Mouse (Mus musculus): ENCODE data around the gene Trcg1. TPM values are rescaled to one million over a fixed set of nuclear protein-coding genes. Genes with fewer than 3 reads are reported as not detected.
A peak's percentile ranks its signal among the peaks of the same experiment; 100 is the strongest.

The Trcg1 gene
- polyA plus RNA-seq, 1 experiment from 2014 or later = not detected

GRCm38 (mm10) chr9:57254823-57255495 lies 18.6 kb downstream of the Trcg1 start:
- WGBS = 87% methylated on average over 9 of the region's 9 CpGs
- no peak overlapping the region for H3K27ac ChIP-seq (ENCODE audit: low read length)
- no peaks in the 10 kb centered on the region for H3K9me3 ChIP-seq (replicated peaks; ENCODE audit: control insufficient read depth, low read length)
- no peak for ATAC-seq (replicated peaks; ENCODE audit: extremely low read depth, insufficient read depth, low FRiP score)
- peaks cover 37% of the 10 kb centered on the region for H3K36me3 ChIP-seq (ENCODE audit: control insufficient read depth, insufficient read depth)
- H3K4me1 ChIP-seq (ENCODE audit: control insufficient read depth, insufficient read depth, low read length) = peaks cover 5% of the 10 kb centered on the region
- H3K4me3 ChIP-seq (ENCODE audit: low read length) = no peak overlapping the region
- H3K4me2 ChIP-seq (ENCODE audit: low read depth, low read length) = no peak overlapping the region
- H3K9ac ChIP-seq (ENCODE audit: low read length) = no peak overlapping the region
- no peaks in the 10 kb centered on the region for H3K27me3 ChIP-seq (ENCODE audit: control insufficient read depth, insufficient read depth, low read length)

GRCm38 (mm10) chr9:57256309-57256708 lies 20.0 kb downstream of the Trcg1 start:
- Histone ChIP-seq H3K9ac (ENCODE audit: low read length) (no peak overlapping the region), H3K4me1 (ENCODE audit: control insufficient read depth, insufficient read depth, low read length) (peaks cover 17% of the 10 kb centered on the region), H3K4me3 (ENCODE audit: low read length) (no peak overlapping the region), H3K36me3 (ENCODE audit: control insufficient read depth, insufficient read depth) (peaks cover 33% of the 10 kb centered on the region), H3K4me2 (ENCODE audit: low read depth, low read length) (no peak overlapping the region), H3K9me3 (replicated peaks; ENCODE audit: control insufficient read depth, low read length) (no peaks in the 10 kb centered on the region), H3K27me3 (ENCODE audit: control insufficient read depth, insufficient read depth, low read length) (no peaks in the 10 kb centered on the region), H3K27ac (ENCODE audit: low read length) (no peak overlapping the region)
- no peak for ATAC-seq (replicated peaks; ENCODE audit: extremely low read depth, insufficient read depth, low FRiP score)
- WGBS = 93% methylated on average over 20 of the region's 20 CpGs

GRCm38 (mm10) chr9:57256861-57257260 lies 20.5 kb downstream of the Trcg1 start:
- H3K36me3 ChIP-seq (ENCODE audit: control insufficient read depth, insufficient read depth) = peaks cover 29% of the 10 kb centered on the region
- no peak overlapping the region for H3K9ac ChIP-seq (ENCODE audit: low read length)
- no peaks in the 10 kb centered on the region for H3K9me3 ChIP-seq (replicated peaks; ENCODE audit: control insufficient read depth, low read length)
- WGBS = 91% methylated on average over 11 of the region's 11 CpGs
- no peak overlapping the region for H3K4me3 ChIP-seq (ENCODE audit: low read length)
- H3K27ac ChIP-seq (ENCODE audit: low read length) = no peak overlapping the region
- no peaks in the 10 kb centered on the region for H3K27me3 ChIP-seq (ENCODE audit: control insufficient read depth, insufficient read depth, low read length)
- peaks cover 18% of the 10 kb centered on the region for H3K4me1 ChIP-seq (ENCODE audit: control insufficient read depth, insufficient read depth, low read length)
- no peak overlapping the region for H3K4me2 ChIP-seq (ENCODE audit: low read depth, low read length)
- no peak for ATAC-seq (replicated peaks; ENCODE audit: extremely low read depth, insufficient read depth, low FRiP score)

- no peak for ATAC-seq (replicated peaks; ENCODE audit: extremely low read depth, insufficient read depth, low FRiP score)
- H3K27ac ChIP-seq (ENCODE audit: low read length) = no peak overlapping the region
- H3K9me3 ChIP-seq (replicated peaks; ENCODE audit: control insufficient read depth, low read length) = no peaks in the 10 kb centered on the region
- no peaks in the 10 kb centered on the region for H3K27me3 ChIP-seq (ENCODE audit: control insufficient read depth, insufficient read depth, low read length)
- H3K9ac ChIP-seq (ENCODE audit: low read length) = no peak overlapping the region
- no peak overlapping the region for H3K4me2 ChIP-seq (ENCODE audit: low read depth, low read length)
- no peak overlapping the region for H3K4me3 ChIP-seq (ENCODE audit: low read length)
- WGBS = 94% methylated on average over 9 of the region's 9 CpGs
- H3K36me3 ChIP-seq (ENCODE audit: control insufficient read depth, insufficient read depth) = peaks cover 22% of the 10 kb centered on the region
- peaks cover 18% of the 10 kb centered on the region for H3K4me1 ChIP-seq (ENCODE audit: control insufficient read depth, insufficient read depth, low read length)
These were observed 21.3 kb downstream of the Trcg1 start for GRCm38 (mm10) chr9:57257627-57258026.

- Histone ChIP-seq H3K9me3 (replicated peaks; ENCODE audit: control insufficient read depth, low read length) (no peaks in the 10 kb centered on the region), H3K27me3 (ENCODE audit: control insufficient read depth, insufficient read depth, low read length) (no peaks in the 10 kb centered on the region), H3K36me3 (ENCODE audit: control insufficient read depth, insufficient read depth) (peaks cover 10% of the 10 kb centered on the region), H3K4me2 (ENCODE audit: low read depth, low read length) (no peak overlapping the region), H3K9ac (ENCODE audit: low read length) (no peak overlapping the region), H3K27ac (ENCODE audit: low read length) (no peak overlapping the region), H3K4me1 (ENCODE audit: control insufficient read depth, insufficient read depth, low read length) (peaks cover 21% of the 10 kb centered on the region), H3K4me3 (ENCODE audit: low read length) (no peak overlapping the region)
- 0 out of 2 replicates have a peak, but pooled peaks have one; percentile 33 for ATAC-seq (replicated peaks; ENCODE audit: extremely low read depth, insufficient read depth, low FRiP score)
- WGBS = 1% methylated on average over 3 of the region's 3 CpGs
These were observed 23.4 kb downstream of the Trcg1 start for GRCm38 (mm10) chr9:57259736-57260135.

- peak overlapping the region; percentile 92 for H3K4me3 ChIP-seq (ENCODE audit: low read length)
- 24% methylated on average over 12 of the region's 12 CpGs for WGBS
- peak overlapping the region; percentile 96 for H3K9ac ChIP-seq (ENCODE audit: low read length)
- H3K27ac ChIP-seq (ENCODE audit: low read length) = no peak overlapping the region
- H3K36me3 ChIP-seq (ENCODE audit: control insufficient read depth, insufficient read depth) = peaks cover 10% of the 10 kb centered on the region
- peaks cover 25% of the 10 kb centered on the region for H3K4me1 ChIP-seq (ENCODE audit: control insufficient read depth, insufficient read depth, low read length)
- H3K27me3 ChIP-seq (ENCODE audit: control insufficient read depth, insufficient read depth, low read length) = no peaks in the 10 kb centered on the region
- H3K9me3 ChIP-seq (replicated peaks; ENCODE audit: control insufficient read depth, low read length) = no peaks in the 10 kb centered on the region
- peak overlapping the region; percentile 95 for H3K4me2 ChIP-seq (ENCODE audit: low read depth, low read length)
- no peak for ATAC-seq (replicated peaks; ENCODE audit: extremely low read depth, insufficient read depth, low FRiP score)
These were observed 24.6 kb downstream of the Trcg1 start for GRCm38 (mm10) chr9:57260940-57261339.

GRCm38 (mm10) chr9:57261516-57261912 lies 25.2 kb downstream of the Trcg1 start:
- H3K27me3 ChIP-seq (ENCODE audit: control insufficient read depth, insufficient read depth, low read length) = no peaks in the 10 kb centered on the region
- H3K9me3 ChIP-seq (replicated peaks; ENCODE audit: control insufficient read depth, low read length) = no peaks in the 10 kb centered on the region
- H3K9ac ChIP-seq (ENCODE audit: low read length) = peak overlapping the region; percentile 96
- peaks cover 25% of the 10 kb centered on the region for H3K4me1 ChIP-seq (ENCODE audit: control insufficient read depth, insufficient read depth, low read length)
- under 1% methylated on average over 26 of the region's 26 CpGs for WGBS
- H3K4me3 ChIP-seq (ENCODE audit: low read length) = peak overlapping the region; percentile 92
- peak overlapping the region; percentile 75 for H3K27ac ChIP-seq (ENCODE audit: low read length)
- peaks cover 9% of the 10 kb centered on the region for H3K36me3 ChIP-seq (ENCODE audit: control insufficient read depth, insufficient read depth)
- peak overlapping the region; percentile 95 for H3K4me2 ChIP-seq (ENCODE audit: low read depth, low read length)
- peak; percentile 29; the same call in 1 of the 2 replicates for ATAC-seq (replicated peaks; ENCODE audit: extremely low read depth, insufficient read depth, low FRiP score)

GRCm38 (mm10) chr9:57261913-57262794 lies 25.8 kb downstream of the Trcg1 start, which contains the start of gene 1700017B05Rik:
Gene 1700017B05Rik (minus strand): TSS chr9:57262612.
- peak; percentile 85 for ATAC-seq (replicated peaks; ENCODE audit: extremely low read depth, insufficient read depth, low FRiP score)
- no peaks in the 10 kb centered on the region for H3K9me3 ChIP-seq (replicated peaks; ENCODE audit: control insufficient read depth, low read length)
- H3K9ac ChIP-seq (ENCODE audit: low read length) = peak within 1 kb of the TSS; percentile 96
- H3K27me3 ChIP-seq (ENCODE audit: control insufficient read depth, insufficient read depth, low read length) = no peaks in the 10 kb centered on the region
- H3K27ac ChIP-seq (ENCODE audit: low read length) = peak within 1 kb of the TSS; percentile 75
- peaks cover 25% of the 10 kb centered on the region for H3K4me1 ChIP-seq (ENCODE audit: control insufficient read depth, insufficient read depth, low read length)
- under 1% methylated on average over 72 of the region's 87 CpGs for WGBS
- H3K4me2 ChIP-seq (ENCODE audit: low read depth, low read length) = peak within 1 kb of the TSS; percentile 95
- H3K4me3 ChIP-seq (ENCODE audit: low read length) = peak within 1 kb of the TSS; percentile 92
- H3K36me3 ChIP-seq (ENCODE audit: control insufficient read depth, insufficient read depth) = peaks cover 6% of the 10 kb centered on the region

Measured in heart, embryonic 16.5 days (tissue).